Mouse (Mus musculus) CD4-positive naive resting alpha-beta T cell, adult 76 days (primary cell): Measurements from ENCODE around the gene Tatdn2. TPM values are rescaled to one million over a fixed set of nuclear protein-coding genes. Genes with fewer than 3 reads are reported as not detected.

Experiments used
- total RNA-seq: library from RNA; stranded (reverse); gene quantifications from one replicate; pipeline ENCODE4 v1.2.4, GENCODE M21; 2023

Gene Tatdn2
- 312 TPM for total RNA-seq

GRCm38 (mm10) chr6:113696582-113697221 lies at the start of gene Tatdn2:
Tatdn2 (plus strand) TSS chr6:113697050.

GRCm38 (mm10) chr6:113719878-113720277 lies 23.0 kb downstream of the Tatdn2 start, which contains the start of gene Ghrl:
Ghrl (minus strand) TSS chr6:113719880.

GRCm38 (mm10) chr6:113740236-113741217 lies 43.7 kb downstream of the Tatdn2 start, which contains the start of gene Sec13:
Sec13 (minus strand) TSS chr6:113740743.

Other genes with a start within 250 kb of the Tatdn2 start
- 0.79 TPM for gene Il17re, start 238.6 kb upstream of the Tatdn2 start, total RNA-seq
- gene Il17rc, start 225.6 kb upstream of the Tatdn2 start, total RNA-seq: not detected
- gene Creld1, start 213.8 kb upstream of the Tatdn2 start, total RNA-seq: 9.9 TPM
- gene Prrt3, start 195.1 kb upstream of the Tatdn2 start, total RNA-seq: 0.70 TPM
- 72.3 TPM for gene Emc3, start 165.4 kb upstream of the Tatdn2 start, total RNA-seq
- gene Fancd2, start 165.4 kb upstream of the Tatdn2 start, total RNA-seq: 1.3 TPM
- gene Fancd2os, start 96.3 kb upstream of the Tatdn2 start, total RNA-seq: not detected
- 96.7 TPM for gene Brk1, start 92.3 kb upstream of the Tatdn2 start, total RNA-seq
- gene Vhl, start 73.1 kb upstream of the Tatdn2 start, total RNA-seq: 19.1 TPM
- gene Irak2, start 58.6 kb upstream of the Tatdn2 start, total RNA-seq: 54.3 TPM
- 1.2 TPM for gene Ghrl, start 22.8 kb downstream of the Tatdn2 start, total RNA-seq
- gene Sec13, start 43.7 kb downstream of the Tatdn2 start, total RNA-seq: 91.2 TPM